Mouse (Mus musculus): Measurements from ENCODE around the gene Rab14.
A peak's percentile ranks its signal among the peaks of the same experiment; 100 is the strongest.

Gene Rab14

DNA sequence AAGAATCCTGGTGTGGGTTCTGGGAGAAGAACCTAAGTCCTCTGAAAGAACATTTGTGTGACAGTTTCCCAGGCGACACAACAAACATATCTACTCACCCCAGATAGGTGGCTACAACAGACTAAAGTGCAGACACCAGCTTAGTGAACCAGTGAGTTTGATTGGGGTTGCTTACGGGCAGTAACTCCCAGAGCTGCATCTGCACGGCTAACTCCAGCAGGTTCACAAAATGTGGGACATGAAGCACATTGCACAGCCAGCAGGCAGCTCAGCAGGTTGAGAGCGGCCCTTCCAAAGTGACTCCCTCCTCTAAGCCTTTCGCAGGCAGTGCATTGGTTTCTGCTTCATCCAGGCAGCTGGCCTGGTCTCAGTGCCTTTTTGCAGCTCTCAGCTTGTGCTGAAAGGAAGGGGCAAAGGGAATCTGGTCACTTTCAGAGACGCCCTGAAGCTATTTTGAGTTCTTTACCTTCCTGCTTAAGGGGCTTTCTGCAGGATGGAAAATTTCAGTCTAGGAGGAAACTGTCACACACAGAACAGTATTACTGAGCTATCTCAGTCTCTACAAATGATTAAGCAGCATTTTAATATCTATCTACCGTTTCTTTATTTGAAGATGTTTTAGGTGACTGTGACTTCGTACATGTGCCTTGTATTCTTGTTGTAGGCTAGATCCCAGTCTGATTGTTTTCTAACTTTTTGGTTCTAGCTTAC lies 46.9 kb downstream of the Rab14 start:
- no peak for DNase-seq (ENCODE audit: extremely low read depth, low read depth)

DNA sequence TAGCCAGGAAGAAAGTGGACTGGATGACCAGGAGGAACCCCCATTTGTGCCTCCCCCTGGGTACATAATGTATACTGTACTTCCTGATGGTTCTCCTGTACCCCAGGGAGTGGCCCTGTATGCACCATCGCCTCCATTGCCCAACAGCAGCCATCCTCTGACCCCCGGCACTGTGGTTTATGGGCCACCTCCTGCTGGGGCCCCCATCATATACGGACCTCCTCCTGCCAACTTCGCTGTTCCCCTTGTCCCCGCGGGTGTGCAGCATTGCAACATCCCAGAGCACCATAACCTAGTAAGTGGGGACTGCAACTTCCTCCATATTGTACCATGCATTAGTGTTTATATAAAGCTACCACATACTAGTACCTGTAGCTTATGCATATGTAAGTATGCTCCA lies 47.7 kb downstream of the Rab14 start:
- DNase-seq (ENCODE audit: extremely low read depth, low read depth) = no peak

DNA sequence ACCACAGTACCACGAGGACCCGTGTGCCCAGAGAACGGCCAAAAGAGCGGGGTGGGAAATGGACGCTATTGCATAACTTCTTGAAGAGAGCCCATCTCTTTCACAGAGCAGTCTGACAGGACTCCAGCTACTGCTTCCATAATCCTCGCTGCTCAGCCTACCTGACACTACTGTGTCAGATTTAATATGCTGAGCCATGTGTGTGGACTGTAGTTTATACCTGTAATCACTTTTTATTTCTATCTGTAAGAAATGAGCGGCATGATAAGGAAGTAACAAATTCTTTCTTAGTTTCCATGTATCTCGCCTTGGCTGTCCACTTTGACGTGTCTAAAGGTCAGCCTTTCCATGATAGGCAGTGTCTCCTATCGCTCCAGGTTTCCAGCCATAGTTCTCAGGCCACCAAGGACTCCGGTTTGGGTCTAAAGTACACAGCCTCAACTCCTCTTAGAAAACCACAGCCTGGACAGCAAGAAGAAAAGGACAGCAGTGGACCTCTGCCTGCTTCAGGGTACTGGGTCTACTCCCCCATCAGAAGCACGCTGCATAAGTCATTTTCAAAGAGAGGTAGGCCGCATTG lies 49.5 kb downstream of the Rab14 start:
- DNase-seq (ENCODE audit: extremely low read depth, low read depth) = no peak

DNA sequence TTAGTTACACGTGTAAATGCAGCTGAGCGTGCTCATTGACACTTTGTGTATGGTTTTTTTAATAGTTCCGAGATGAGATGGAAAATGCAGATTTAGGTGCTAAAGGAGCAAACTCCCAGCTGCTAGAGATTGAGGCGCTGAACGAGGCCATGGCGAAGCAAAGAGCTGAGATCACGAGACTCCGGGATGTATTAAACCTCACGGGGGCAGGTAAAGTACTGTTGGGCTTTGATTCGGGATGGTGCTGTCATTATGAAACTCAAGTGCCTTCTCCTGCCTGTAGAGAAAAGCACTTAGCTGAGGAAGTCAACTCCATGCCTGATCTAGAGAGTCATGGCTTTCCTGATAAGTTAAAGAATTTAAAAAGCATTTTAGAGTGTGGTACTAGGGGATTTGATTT lies 52.1 kb downstream of the Rab14 start:
- DNase-seq (ENCODE audit: extremely low read depth, low read depth) = no peak

DNA sequence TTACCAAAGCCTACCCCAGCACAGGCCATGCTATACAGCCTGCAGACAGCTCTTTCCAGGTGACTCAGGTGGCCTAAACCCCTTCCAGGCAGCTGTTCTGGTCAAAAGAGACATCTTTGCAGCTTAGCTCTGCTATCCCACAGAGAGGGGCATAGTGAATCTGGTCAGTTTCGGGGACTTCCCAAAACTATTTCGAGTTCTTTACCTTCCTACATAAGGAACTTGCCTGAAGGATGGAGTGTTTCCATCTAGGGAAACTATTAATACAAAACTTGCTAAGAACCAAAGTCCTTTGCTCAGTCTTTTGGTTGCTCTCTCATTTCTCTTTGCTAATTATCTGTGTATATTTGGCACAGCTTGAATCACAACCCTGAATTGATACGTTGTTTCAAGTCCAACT lies 59.2 kb downstream of the Rab14 start:
- no peak for DNase-seq (ENCODE audit: extremely low read depth, low read depth)

DNA sequence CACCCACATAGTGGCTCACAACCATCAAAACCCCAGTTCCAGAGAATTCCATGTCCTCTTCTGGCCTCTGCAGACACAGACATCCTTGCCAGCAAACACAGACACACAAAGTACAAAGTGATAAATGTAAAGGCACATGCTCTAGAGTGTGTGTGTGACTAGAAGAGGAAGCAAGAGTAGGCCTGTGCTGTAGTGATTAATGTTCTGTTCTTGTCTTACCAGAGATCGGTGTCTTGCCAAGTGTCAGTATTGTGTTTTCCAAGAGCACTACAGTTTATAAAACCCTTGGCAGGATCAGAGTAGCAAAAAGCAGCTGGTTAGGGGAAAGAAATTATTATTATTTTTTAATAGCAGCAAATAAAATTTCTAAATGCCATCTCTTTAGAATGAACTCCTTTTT lies 62.3 kb downstream of the Rab14 start:
- DNase-seq (ENCODE audit: extremely low read depth, low read depth) = peak; percentile 50

DNA sequence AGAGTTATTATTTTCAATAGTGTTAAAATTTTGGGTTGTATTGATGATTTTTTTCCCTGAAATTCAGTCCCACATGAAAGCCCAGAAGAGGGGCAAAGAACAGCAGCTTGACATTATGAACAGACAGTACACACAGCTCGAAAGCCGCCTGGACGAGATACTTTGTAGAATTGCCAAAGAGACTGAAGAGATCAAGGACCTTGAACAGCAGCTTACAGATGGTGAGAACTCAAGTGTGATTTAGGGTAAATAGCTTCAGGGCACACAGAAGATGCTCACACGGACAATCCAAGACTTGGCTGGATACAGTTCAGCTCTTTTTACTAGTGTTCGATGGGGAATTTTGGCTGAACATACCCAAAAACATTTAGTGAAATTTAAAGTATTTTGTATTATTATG lies 67.0 kb downstream of the Rab14 start:
- DNase-seq (ENCODE audit: extremely low read depth, low read depth) = no peak

DNA sequence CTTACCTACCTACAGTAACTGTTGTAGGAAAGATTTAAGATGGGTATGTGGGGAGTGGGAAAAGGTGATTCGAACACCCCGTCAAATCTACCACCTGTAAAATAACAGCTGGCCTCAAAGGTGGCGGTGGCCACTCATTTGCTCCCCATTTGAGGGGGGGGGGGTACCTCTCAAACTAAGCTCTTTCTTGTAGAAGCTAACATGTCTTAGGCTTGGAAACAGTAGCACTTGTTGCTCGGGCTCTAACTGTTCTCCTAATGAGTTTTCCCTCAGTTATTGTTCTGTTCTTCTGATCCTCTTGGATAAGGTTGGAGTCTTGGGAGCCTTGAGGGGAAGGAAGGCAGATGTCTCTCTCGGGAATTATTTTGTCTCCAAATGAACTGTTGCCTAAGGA lies 68.3 kb downstream of the Rab14 start:
- no peak for DNase-seq (ENCODE audit: extremely low read depth, low read depth)

DNA sequence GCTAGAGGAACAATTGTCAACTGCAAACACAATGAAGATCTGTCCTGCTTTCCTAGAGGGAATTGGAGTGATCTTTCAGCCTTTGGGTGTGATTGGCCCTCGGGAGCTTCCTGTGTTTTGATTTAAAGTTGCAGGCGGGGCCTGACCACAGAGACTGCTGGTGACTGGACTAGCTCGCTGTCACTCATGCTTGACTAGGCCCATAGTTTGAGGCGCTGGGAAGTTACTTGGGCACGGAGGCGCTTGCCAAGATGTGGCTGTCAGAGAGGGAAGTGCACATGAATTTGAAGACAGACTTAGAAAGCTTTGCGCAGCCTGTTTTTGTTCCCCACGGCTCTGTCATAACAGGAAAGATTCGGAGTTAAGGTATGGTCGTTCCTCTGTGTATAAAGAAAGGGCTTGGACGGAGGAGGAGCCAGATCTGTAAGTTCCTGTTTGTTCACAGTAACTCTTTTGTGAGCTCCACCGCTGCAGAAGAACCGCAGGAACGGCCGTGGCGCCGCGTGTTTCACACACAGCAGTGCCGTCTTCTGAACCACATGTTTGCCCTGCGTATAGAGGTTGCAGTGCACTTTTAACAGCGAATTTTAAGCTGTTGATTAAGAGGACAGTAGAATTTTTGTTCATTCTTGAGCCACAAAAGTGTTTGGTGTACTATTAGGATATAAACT lies 68.8 kb downstream of the Rab14 start:
- peak; percentile 93 for DNase-seq (ENCODE audit: extremely low read depth, low read depth)

DNA sequence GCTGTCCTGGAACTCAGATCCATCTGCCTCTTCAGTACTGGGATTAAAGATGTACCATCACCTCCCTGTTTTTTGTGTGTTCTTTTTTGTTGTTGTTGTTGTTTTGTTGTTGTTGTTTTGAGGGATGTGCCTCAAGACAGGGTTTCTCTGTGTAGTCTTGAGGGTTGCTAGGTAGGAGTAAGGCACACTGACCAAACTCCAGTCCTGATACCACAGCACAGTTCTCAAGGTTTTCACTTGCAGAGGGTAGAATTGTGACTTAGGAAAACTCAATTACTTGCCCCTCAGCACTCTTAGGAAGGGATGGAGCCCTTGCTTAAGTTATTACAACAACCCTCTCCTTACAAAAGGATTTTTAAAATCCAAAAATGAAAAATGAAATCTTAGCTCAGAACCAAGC lies 69.4 kb downstream of the Rab14 start:
- no peak for DNase-seq (ENCODE audit: extremely low read depth, low read depth)

All from MEL-GATA-1-ER (cell line).